Mouse (Mus musculus) MEL (cell line): ENCODE measurements around the gene Apbb2.

ENCODE experiments used
- CTCF ChIP-seq, 3 experiments: IDR thresholded peaks in 2 of 3; conservative IDR thresholded peaks in 1 of 3; 2 replicates each; pipeline ENCODE4 v1.5.1; 2011 to 2012; ENCODE audit warnings: low read length in 3 of 3, low read depth in 2 of 3, mild to moderate bottlenecking in 2 of 3, improper control_type of control experiment in 1 of 3, inconsistent platforms in 1 of 3, mixed read lengths in 1 of 3, moderate library complexity in 1 of 3; ENCODE audit not compliant: control insufficient read depth in 1 of 3, insufficient read depth in 1 of 3, poor library complexity in 1 of 3, severe bottlenecking in 1 of 3
- GATA1 ChIP-seq: IDR thresholded peaks from 2 replicates; pipeline ENCODE4 v1.6.1; 2011; ENCODE audit warnings: low read depth, low read length, improper control_type of control experiment
- MAX ChIP-seq: IDR thresholded peaks from 2 replicates; pipeline ENCODE4 v1.6.1; 2011; ENCODE audit warnings: low read length, improper control_type of control experiment
- MXI1 ChIP-seq: IDR thresholded peaks from 2 replicates; pipeline ENCODE4 v1.6.1; 2011; ENCODE audit warnings: mild to moderate bottlenecking, low read depth, low read length, improper control_type of control experiment
- POLR2A ChIP-seq, 2 experiments: IDR thresholded peaks; 2 replicates each; pipeline ENCODE4 v1.6.1; 2011 to 2012; ENCODE audit warnings: low read length in 2 of 2, mild to moderate bottlenecking in 2 of 2, control low read depth in 1 of 2, improper control_type of control experiment in 1 of 2, low read depth in 1 of 2, moderate library complexity in 1 of 2; ENCODE audit not compliant: control insufficient read depth in 1 of 2, insufficient read depth in 1 of 2, poor library complexity in 1 of 2
- RAD21 ChIP-seq: IDR thresholded peaks from 2 replicates; pipeline ENCODE4 v1.6.1; 2011; ENCODE audit warnings: mild to moderate bottlenecking, low read depth, low read length, improper control_type of control experiment

DNA sequence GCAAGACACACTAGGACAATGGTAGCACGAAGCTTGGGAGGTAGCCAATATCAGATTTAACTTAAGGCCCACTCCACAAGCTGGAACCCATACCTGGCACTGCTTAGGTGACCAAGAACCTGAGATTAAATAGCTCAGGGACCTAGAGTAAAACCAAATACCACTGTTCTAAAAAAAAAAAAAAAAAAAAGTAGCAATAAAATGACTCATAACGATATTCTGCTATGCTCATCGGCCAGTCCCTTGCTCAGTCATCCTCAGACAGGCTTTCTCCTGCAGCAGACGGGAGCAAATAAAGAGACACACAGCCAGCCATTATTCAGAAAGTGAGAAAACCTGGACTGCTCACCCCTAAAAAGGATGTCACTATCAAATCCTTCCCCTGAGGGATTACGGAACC lies 47.9 kb downstream of the Apbb2 start:
- TF ChIP-seq MAX (no peak), GATA1 (no peak), POLR2A (IDR thresholded peaks at IDR 0.05; ENCODE audit: control insufficient read depth in 1 of 2, insufficient read depth in 1 of 2, low read depth in 1 of 2, low read length in 2 of 2, poor library complexity in 1 of 2) (no peak), CTCF (IDR thresholded peaks at IDR 0.05 in 2 of 3, conservative IDR thresholded peaks at IDR 0.05 in 1 of 3; ENCODE audit: control insufficient read depth in 1 of 3, insufficient read depth in 1 of 3, low read depth in 2 of 3, low read length in 3 of 3, poor library complexity in 1 of 3, severe bottlenecking in 1 of 3) (no peak), RAD21 (no peak), MXI1 (no peak)
